13 mouse cellular contexts compared by ENCODE assay signal in genomic region chr7:128105246-128105645, GRCm38 (mm10). TPM values are rescaled to one million over a fixed set of nuclear protein-coding genes. Genes with fewer than 3 reads are reported as not detected.
DNase-seq lines count a peak whose midpoint lies in the region; ATAC-seq and TF ChIP-seq lines count a peak whose summit lies in the region.
"Had no signal": no experiment of that assay in that cellular context is flagged by ENCODE, and none has a peak within 500 bp of the region (broad histone marks: within the 10 kb centered on the region; RNA-seq: fewer than 3 reads in every experiment).

No protein-coding gene starts in this region.

- H3K27ac ChIP-seq in forebrain, embryonic 14.5 days (ENCODE audit: low read depth, low read length), result no peak overlapping the region
- H3K27ac ChIP-seq in forebrain, embryonic 10.5 days, result no peak overlapping the region
- no peak overlapping the region for H3K27ac ChIP-seq in stomach, postnatal 0 days (replicated peaks)
- H3K27ac ChIP-seq in midbrain, embryonic 14.5 days (replicated peaks; ENCODE audit: low read depth, low read length), result no peak overlapping the region
- H3K27ac ChIP-seq: limb, embryonic 12.5 days had no signal

- H3K9me3 ChIP-seq in forebrain, embryonic 14.5 days (replicated peaks; ENCODE audit: control insufficient read depth, low read length), result no peaks in the 10 kb centered on the region
- no peaks in the 10 kb centered on the region for H3K9me3 ChIP-seq in forebrain, embryonic 10.5 days
- no peaks in the 10 kb centered on the region for H3K9me3 ChIP-seq in stomach, postnatal 0 days (ENCODE audit: control insufficient read depth, low read length)
- H3K9me3 ChIP-seq in midbrain, embryonic 14.5 days (ENCODE audit: control insufficient read depth, low read length), result no peaks in the 10 kb centered on the region
- H3K9me3 ChIP-seq: limb, embryonic 12.5 days had no signal

- H3K9ac ChIP-seq in forebrain, embryonic 14.5 days (ENCODE audit: low read length), result no peak overlapping the region
- no peak overlapping the region for H3K9ac ChIP-seq in stomach, postnatal 0 days (ENCODE audit: low read length)
- no peak overlapping the region for H3K9ac ChIP-seq in midbrain, embryonic 14.5 days (replicated peaks; ENCODE audit: low read length)
- H3K9ac ChIP-seq: limb, embryonic 12.5 days had no signal

- no peak overlapping the region for H3K4me2 ChIP-seq in forebrain, embryonic 14.5 days (ENCODE audit: low read length)
- no peak overlapping the region for H3K4me2 ChIP-seq in stomach, postnatal 0 days (replicated peaks; ENCODE audit: low read depth)
- H3K4me2 ChIP-seq in midbrain, embryonic 14.5 days (ENCODE audit: low read length), result no peak overlapping the region
- H3K4me2 ChIP-seq: limb, embryonic 12.5 days had no signal

- no peaks in the 10 kb centered on the region for H3K4me1 ChIP-seq in forebrain, embryonic 14.5 days (ENCODE audit: control insufficient read depth, insufficient read depth, low read length)
- no peaks in the 10 kb centered on the region for H3K4me1 ChIP-seq in forebrain, embryonic 10.5 days
- no peaks in the 10 kb centered on the region for H3K4me1 ChIP-seq in stomach, postnatal 0 days (replicated peaks; ENCODE audit: control insufficient read depth, insufficient read depth)
- H3K4me1 ChIP-seq in midbrain, embryonic 14.5 days (ENCODE audit: control insufficient read depth, insufficient read depth, low read length), result no peaks in the 10 kb centered on the region
- H3K4me1 ChIP-seq: limb, embryonic 12.5 days had no signal

- 0 out of 2 replicates have a peak, but pooled peaks have one; percentile 12 for TF ChIP-seq CTCF in stomach, postnatal 0 days (IDR thresholded peaks at IDR 0.05; ENCODE audit: low read depth)

- DNase-seq in forebrain, embryonic 14.5 days (ENCODE audit: low spot score), result peak; percentile 41
- no peak for DNase-seq in forebrain, embryonic 10.5 days (ENCODE audit: extremely low spot score, low spot score)
- DNase-seq in testis, postnatal 10 days (ENCODE audit: low spot score), result peak; percentile 34
- DNase-seq in testis, postnatal 14 days (ENCODE audit: low spot score), result no peak
- peak; percentile 72 for DNase-seq in layer of hippocampus, adult 9-11 months
- DNase-seq in stomach, postnatal 0 days (ENCODE audit: low spot score), result no peak
- DNase-seq in midbrain, embryonic 14.5 days, result no peak
- no peak for DNase-seq in adrenal gland, postnatal 10 days
- DNase-seq: cerebellum, adult 11-12 months; lung, postnatal 4 days had no signal

- H3K36me3 ChIP-seq in forebrain, embryonic 14.5 days (ENCODE audit: control insufficient read depth, insufficient read depth, low read length), result no peaks in the 10 kb centered on the region
- H3K36me3 ChIP-seq in forebrain, embryonic 10.5 days (replicated peaks), result no peaks in the 10 kb centered on the region
- no peaks in the 10 kb centered on the region for H3K36me3 ChIP-seq in stomach, postnatal 0 days (ENCODE audit: control insufficient read depth, insufficient read depth, low read length)
- H3K36me3 ChIP-seq in midbrain, embryonic 14.5 days (ENCODE audit: control insufficient read depth, insufficient read depth, low read length), result no peaks in the 10 kb centered on the region
- H3K36me3 ChIP-seq: limb, embryonic 12.5 days had no signal

- no peak overlapping the region for H3K4me3 ChIP-seq in forebrain, embryonic 14.5 days (ENCODE audit: low read depth, low read length)
- H3K4me3 ChIP-seq in forebrain, embryonic 10.5 days, result no peak overlapping the region
- H3K4me3 ChIP-seq in stomach, postnatal 0 days (ENCODE audit: low read depth, low read length), result no peak overlapping the region
- no peak overlapping the region for H3K4me3 ChIP-seq in midbrain, embryonic 14.5 days (replicated peaks; ENCODE audit: low read depth, low read length)
- H3K4me3 ChIP-seq: limb, embryonic 12.5 days had no signal

- no peaks in the 10 kb centered on the region for H3K27me3 ChIP-seq in forebrain, embryonic 14.5 days (replicated peaks; ENCODE audit: control insufficient read depth, insufficient read depth, low read length)
- no peaks in the 10 kb centered on the region for H3K27me3 ChIP-seq in forebrain, embryonic 10.5 days (ENCODE audit: poor library complexity, severe bottlenecking)
- no peaks in the 10 kb centered on the region for H3K27me3 ChIP-seq in stomach, postnatal 0 days (ENCODE audit: control insufficient read depth, insufficient read depth, low read length)
- no peaks in the 10 kb centered on the region for H3K27me3 ChIP-seq in midbrain, embryonic 14.5 days (ENCODE audit: control insufficient read depth, insufficient read depth, low read length)
- H3K27me3 ChIP-seq: limb, embryonic 12.5 days had no signal

- TF ChIP-seq EP300 in stomach, postnatal 0 days (optimal IDR thresholded peaks at IDR 0.05), result no peak

- 61% methylated on average over 4 of the region's 4 CpGs for WGBS in forebrain, embryonic 14.5 days
- 75% methylated on average over 4 of the region's 4 CpGs for WGBS in forebrain, embryonic 10.5 days
- 41% methylated on average over 4 of the region's 4 CpGs for WGBS in stomach, postnatal 0 days
- WGBS in midbrain, embryonic 14.5 days, result 82% methylated on average over 4 of the region's 4 CpGs

- no peak for ATAC-seq in forebrain, embryonic 14.5 days
- no peak for ATAC-seq in stomach, postnatal 0 days (ENCODE audit: low FRiP score, low TSS enrichment)
- no peak for ATAC-seq in midbrain, embryonic 14.5 days (ENCODE audit: low FRiP score, low TSS enrichment)
- ATAC-seq: hindbrain, embryonic 16.5 days had no signal

RNA-seq across cellular contexts. Expression of gene Itgax, which starts 24.1 kb away (rescaled TPM):
- 0.06 TPM in 1 of 2 replicates, not detected in the other for polyA plus RNA-seq in forebrain, embryonic 14.5 days (2014; fragmentation: Nextera tagmentation; extraction: Ambion mirVana)
- not detected in 2 replicates for polyA plus RNA-seq in forebrain, embryonic 10.5 days (2016; fragmentation: Nextera tagmentation; extraction: Ambion mirVana)
- 0.19 and 0.22 TPM in 2 replicates for polyA plus RNA-seq in stomach, postnatal 0 days (2015; fragmentation: Nextera tagmentation; extraction: Ambion mirVana)
- 0.32 TPM in 1 of 2 replicates, not detected in the other for polyA plus RNA-seq in midbrain, embryonic 14.5 days (2014; fragmentation: Nextera tagmentation; extraction: Ambion mirVana)
- 1 to 10 TPM in 1 of 2 experiments, under 1 TPM in 1; 0.54 to 1.5 TPM for total RNA-seq in adrenal gland, postnatal 10 days (2021)
- polyA plus RNA-seq: limb, embryonic 12.5 days; neural tube, embryonic 11.5 days had no signal

RNA-seq across cellular contexts. Expression of gene Gm49368, which starts 42.8 kb away (rescaled TPM):
- polyA plus RNA-seq in forebrain, embryonic 14.5 days (2014; fragmentation: Nextera tagmentation; extraction: Ambion mirVana), result not detected in 2 replicates
- polyA plus RNA-seq in forebrain, embryonic 10.5 days (2016; fragmentation: Nextera tagmentation; extraction: Ambion mirVana), result not detected in 2 replicates
- polyA plus RNA-seq in stomach, postnatal 0 days (2015; fragmentation: Nextera tagmentation; extraction: Ambion mirVana), result not detected in 2 replicates
- not detected in 2 replicates for polyA plus RNA-seq in midbrain, embryonic 14.5 days (2014; fragmentation: Nextera tagmentation; extraction: Ambion mirVana)
- under 1 TPM in 1 of 2 experiments, not detected in 1; 0.09 TPM for total RNA-seq in adrenal gland, postnatal 10 days (2021)
- polyA plus RNA-seq: hindbrain, embryonic 16.5 days; limb, embryonic 12.5 days; neural tube, embryonic 11.5 days had no signal

RNA-seq across cellular contexts. Expression of gene Itgam, which starts 42.8 kb away (rescaled TPM):
- polyA plus RNA-seq in forebrain, embryonic 14.5 days (2014; fragmentation: Nextera tagmentation; extraction: Ambion mirVana), result 0.22 and 0.41 TPM in 2 replicates
- 0.33 and 0.40 TPM in 2 replicates for polyA plus RNA-seq in forebrain, embryonic 10.5 days (2016; fragmentation: Nextera tagmentation; extraction: Ambion mirVana)
- 0.91 and 0.99 TPM in 2 replicates for polyA plus RNA-seq in stomach, postnatal 0 days (2015; fragmentation: Nextera tagmentation; extraction: Ambion mirVana)
- 0.19 and 0.68 TPM in 2 replicates for polyA plus RNA-seq in midbrain, embryonic 14.5 days (2014; fragmentation: Nextera tagmentation; extraction: Ambion mirVana)
- total RNA-seq in adrenal gland, postnatal 10 days (2021), result 1 to 10 TPM; 5.4 to 5.9 TPM

RNA-seq across cellular contexts. Expression of gene Itgad, which starts 48.9 kb away (rescaled TPM):
- not detected in 2 replicates for polyA plus RNA-seq in forebrain, embryonic 14.5 days (2014; fragmentation: Nextera tagmentation; extraction: Ambion mirVana)
- polyA plus RNA-seq in forebrain, embryonic 10.5 days (2016; fragmentation: Nextera tagmentation; extraction: Ambion mirVana), result not detected in 2 replicates
- polyA plus RNA-seq in stomach, postnatal 0 days (2015; fragmentation: Nextera tagmentation; extraction: Ambion mirVana), result not detected in 2 replicates
- polyA plus RNA-seq in midbrain, embryonic 14.5 days (2014; fragmentation: Nextera tagmentation; extraction: Ambion mirVana), result not detected in 2 replicates
- total RNA-seq in adrenal gland, postnatal 10 days (2021), result under 1 TPM; 0.57 to 0.91 TPM
- polyA plus RNA-seq: hindbrain, embryonic 16.5 days; limb, embryonic 12.5 days; neural tube, embryonic 11.5 days had no signal

Comparison
In these comparisons a context has a peak if more than half of its experiments do, and no peak if none do; other contexts are left out.
1. DNase-seq: peak in forebrain, embryonic 14.5 days (single experiment), testis, postnatal 10 days (single experiment) and layer of hippocampus, adult 9-11 months (single experiment); none in forebrain, embryonic 10.5 days (single experiment), testis, postnatal 14 days (single experiment), stomach, postnatal 0 days (single experiment), midbrain, embryonic 14.5 days (single experiment) and adrenal gland, postnatal 10 days (single experiment).